Mouse (Mus musculus) MEL (cell line): ENCODE results near the gene Gpr62.

Source experiments
- CTCF ChIP-seq, 3 experiments: IDR thresholded peaks in 2 of 3; conservative IDR thresholded peaks in 1 of 3; 2 replicates each; pipeline ENCODE4 v1.5.1; 2011 to 2012; ENCODE audit warnings: low read length in 3 of 3, low read depth in 2 of 3, mild to moderate bottlenecking in 2 of 3, improper control_type of control experiment in 1 of 3, inconsistent platforms in 1 of 3, mixed read lengths in 1 of 3, moderate library complexity in 1 of 3; ENCODE audit not compliant: control insufficient read depth in 1 of 3, insufficient read depth in 1 of 3, poor library complexity in 1 of 3, severe bottlenecking in 1 of 3
- ETS1 ChIP-seq: IDR thresholded peaks from 2 replicates; pipeline ENCODE4 v1.6.1; 2012; ENCODE audit warnings: low read depth, mild to moderate bottlenecking, inconsistent platforms, low read length, improper control_type of control experiment, moderate library complexity
- POLR2A ChIP-seq, 2 experiments: IDR thresholded peaks; 2 replicates each; pipeline ENCODE4 v1.6.1; 2011 to 2012; ENCODE audit warnings: low read length in 2 of 2, mild to moderate bottlenecking in 2 of 2, control low read depth in 1 of 2, improper control_type of control experiment in 1 of 2, low read depth in 1 of 2, moderate library complexity in 1 of 2; ENCODE audit not compliant: control insufficient read depth in 1 of 2, insufficient read depth in 1 of 2, poor library complexity in 1 of 2
- SIN3A ChIP-seq: IDR thresholded peaks from 2 replicates; pipeline ENCODE4 v1.6.1; 2012; ENCODE audit warnings: low read length, improper control_type of control experiment, inconsistent platforms
- TCF12 ChIP-seq: IDR thresholded peaks from 2 replicates; pipeline ENCODE4 v1.6.1; 2014; ENCODE audit warnings: low read depth, mild to moderate bottlenecking, inconsistent platforms, low read length, improper control_type of control experiment, moderate library complexity
- ZC3H11A ChIP-seq: IDR thresholded peaks from 2 replicates; pipeline ENCODE4 v1.6.1; 2012; ENCODE audit warnings: low read depth, mild to moderate bottlenecking, inconsistent platforms, low read length, improper control_type of control experiment
- ZKSCAN1 ChIP-seq: IDR thresholded peaks from 2 replicates; pipeline ENCODE4 v1.6.1; 2012; ENCODE audit warnings: low read depth, mild to moderate bottlenecking, inconsistent platforms, low read length, improper control_type of control experiment, moderate library complexity
- ZNF384 ChIP-seq: IDR thresholded peaks from 2 replicates; pipeline ENCODE4 v1.6.1; 2012; ENCODE audit warnings: low read depth, mild to moderate bottlenecking, inconsistent platforms, low read length, improper control_type of control experiment

GRCm38 (mm10) chr9:106461026-106461415 is 4.7 kb downstream of the Gpr62 start:
- TF ChIP-seq POLR2A (IDR thresholded peaks at IDR 0.05; ENCODE audit: control insufficient read depth in 1 of 2, insufficient read depth in 1 of 2, low read depth in 1 of 2, low read length in 2 of 2, poor library complexity in 1 of 2) = no peak
- no peak for TF ChIP-seq SIN3A
- no peak for TF ChIP-seq CTCF (IDR thresholded peaks at IDR 0.05 in 2 of 3, conservative IDR thresholded peaks at IDR 0.05 in 1 of 3; ENCODE audit: control insufficient read depth in 1 of 3, insufficient read depth in 1 of 3, low read depth in 2 of 3, low read length in 3 of 3, poor library complexity in 1 of 3, severe bottlenecking in 1 of 3)
- no peak for TF ChIP-seq TCF12
- no peak for TF ChIP-seq ZC3H11A
- TF ChIP-seq ZKSCAN1 = no peak
- TF ChIP-seq ZNF384 = no peak
- no peak for TF ChIP-seq ETS1
